Mouse (Mus musculus): Measurements from ENCODE around the gene Clpsl2. TPM values are rescaled to one million over a fixed set of nuclear protein-coding genes. Genes with fewer than 3 reads are reported as not detected.

Gene Clpsl2
- polyA plus RNA-seq, 1 experiment from 2014 or later: not detected

DNA sequence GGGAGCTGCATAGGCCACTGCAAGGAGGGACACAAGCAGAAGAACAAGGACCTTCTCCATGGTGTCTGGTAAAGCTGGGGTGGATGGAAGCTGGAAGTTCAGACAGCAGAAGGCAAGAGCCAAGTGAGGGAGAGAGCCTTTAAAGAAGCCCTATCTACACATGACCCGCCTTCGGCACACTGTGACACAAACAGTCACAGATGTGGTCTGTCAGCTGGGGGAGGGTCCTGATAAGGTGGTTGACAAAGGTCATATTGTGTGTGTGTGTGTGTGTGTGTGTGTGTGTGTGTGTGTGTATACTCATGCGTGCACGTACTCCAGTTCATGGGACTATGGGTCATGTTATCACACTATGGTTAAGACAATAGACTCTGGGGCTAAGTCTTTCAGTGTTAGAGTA lies 11.4 kb downstream of the Clpsl2 start, which contains the start of gene Clps:
TSS of gene Clps (minus strand) at position 169 of the 400 bp plus-strand sequence.
- ATAC-seq (ENCODE audit: insufficient number of reproducible peaks, insufficient read depth, low FRiP score, low read depth): no peak
- no peak within 1 kb of the TSS for H3K27ac ChIP-seq (replicated peaks in 1 of 2; ENCODE audit: control insufficient read depth in 1 of 2, insufficient read depth in 1 of 2, low read depth in 2 of 2, low read length in 2 of 2)

DNA sequence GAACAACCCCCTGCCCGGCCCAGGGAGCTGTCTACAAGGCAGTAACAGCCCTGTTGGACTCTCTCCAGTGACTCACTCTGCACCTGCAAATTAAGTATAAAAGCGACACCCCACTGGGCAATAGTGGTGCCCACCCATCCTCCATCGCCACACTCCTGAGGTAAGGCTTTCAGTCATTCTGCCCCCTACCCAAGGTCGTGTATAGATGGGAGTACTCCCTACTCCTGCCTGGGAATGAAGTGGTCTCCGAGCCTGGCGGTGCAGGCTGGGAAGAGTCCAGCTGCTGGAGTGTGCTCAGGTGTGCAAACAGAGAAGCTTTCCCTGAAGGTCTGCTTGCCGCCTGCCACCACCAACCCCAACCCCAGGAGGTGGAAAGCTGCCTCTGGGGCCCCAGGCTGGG lies 12.4 kb downstream of the Clpsl2 start:
- no peak overlapping the region for H3K4me2 ChIP-seq (ENCODE audit: low read length)
- no peak for ATAC-seq (ENCODE audit: insufficient number of reproducible peaks, insufficient read depth, low FRiP score, low read depth)

More for the DNA sequence above, 11.4 kb downstream of the Clpsl2 start, which contains the start of gene Clps:
- Histone ChIP-seq H3K9ac (ENCODE audit: low read length) (no peak within 1 kb of the TSS), H3K4me2 (ENCODE audit: low read length) (no peak within 1 kb of the TSS), H3K36me3 (ENCODE audit: control insufficient read depth, insufficient read depth, low read length) (no peaks in the 10 kb centered on the region), H3K4me3 (ENCODE audit: control insufficient read depth in 1 of 2, insufficient read depth in 1 of 2, low read depth in 1 of 2, low read length in 2 of 2) (no peak within 1 kb of the TSS), H3K27me3 (ENCODE audit: control insufficient read depth, insufficient read depth, low read length) (no peaks in the 10 kb centered on the region), H3K9me3 (ENCODE audit: control insufficient read depth, low read length) (no peaks in the 10 kb centered on the region), H3K4me1 (ENCODE audit: control insufficient read depth in 2 of 2, insufficient read depth in 2 of 2, low read length in 2 of 2) (peaks cover 0 to 2% of the 10 kb centered on the region in 2 experiments; a peak in 1 of 4 replicates)
- WGBS: 53% methylated on average over 4 of the region's 4 CpGs

DNA sequence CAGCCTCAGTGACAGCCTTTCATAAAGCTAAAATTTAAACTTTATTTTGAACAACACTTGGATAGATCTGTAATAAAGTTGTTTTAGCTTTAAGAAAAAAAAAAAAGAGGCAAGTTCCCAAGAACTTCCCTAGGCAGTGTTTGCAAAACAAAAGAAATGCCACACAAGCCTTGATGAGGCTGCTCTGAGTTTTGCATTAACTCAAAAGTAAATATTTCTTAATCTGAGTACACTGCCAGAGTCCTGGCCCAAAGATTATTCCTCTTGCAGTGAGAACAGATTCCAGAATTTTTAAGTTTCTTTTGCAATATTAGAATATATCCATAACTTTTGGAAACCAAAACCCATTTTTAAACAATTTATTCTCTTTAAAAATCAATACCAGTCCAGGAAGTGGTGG lies 16.0 kb downstream of the Clpsl2 start:
- no peaks in the 10 kb centered on the region for H3K36me3 ChIP-seq (ENCODE audit: control insufficient read depth, insufficient read depth, low read length)
- ATAC-seq (ENCODE audit: insufficient number of reproducible peaks, insufficient read depth, low FRiP score, low read depth): no peak
- H3K4me3 ChIP-seq (ENCODE audit: control insufficient read depth in 1 of 2, insufficient read depth in 1 of 2, low read depth in 1 of 2, low read length in 2 of 2): no peak overlapping the region
- no peaks in the 10 kb centered on the region for H3K9me3 ChIP-seq (ENCODE audit: control insufficient read depth, low read length)
- H3K4me1 ChIP-seq (ENCODE audit: control insufficient read depth in 2 of 2, insufficient read depth in 2 of 2, low read length in 2 of 2): peaks cover 0 to 2% of the 10 kb centered on the region in 2 experiments; a peak in 1 of 4 replicates
- no peak overlapping the region for H3K9ac ChIP-seq (ENCODE audit: low read length)
- H3K27me3 ChIP-seq (ENCODE audit: control insufficient read depth, insufficient read depth, low read length): no peaks in the 10 kb centered on the region
- no peak overlapping the region for H3K27ac ChIP-seq (replicated peaks in 1 of 2; ENCODE audit: control insufficient read depth in 1 of 2, insufficient read depth in 1 of 2, low read depth in 2 of 2, low read length in 2 of 2)
- H3K4me2 ChIP-seq (ENCODE audit: low read length): no peak overlapping the region

More for the DNA sequence above, 12.4 kb downstream of the Clpsl2 start:
- Histone ChIP-seq H3K9me3 (ENCODE audit: control insufficient read depth, low read length) (no peaks in the 10 kb centered on the region), H3K4me3 (ENCODE audit: control insufficient read depth in 1 of 2, insufficient read depth in 1 of 2, low read depth in 1 of 2, low read length in 2 of 2) (no peak overlapping the region), H3K27me3 (ENCODE audit: control insufficient read depth, insufficient read depth, low read length) (no peaks in the 10 kb centered on the region), H3K9ac (ENCODE audit: low read length) (no peak overlapping the region), H3K27ac (replicated peaks in 1 of 2; ENCODE audit: control insufficient read depth in 1 of 2, insufficient read depth in 1 of 2, low read depth in 2 of 2, low read length in 2 of 2) (no peak overlapping the region), H3K4me1 (ENCODE audit: control insufficient read depth in 2 of 2, insufficient read depth in 2 of 2, low read length in 2 of 2) (peaks cover 0 to 2% of the 10 kb centered on the region in 2 experiments; a peak in 1 of 4 replicates), H3K36me3 (ENCODE audit: control insufficient read depth, insufficient read depth, low read length) (no peaks in the 10 kb centered on the region)
- WGBS: 54% methylated on average over 7 of the region's 7 CpGs

DNA sequence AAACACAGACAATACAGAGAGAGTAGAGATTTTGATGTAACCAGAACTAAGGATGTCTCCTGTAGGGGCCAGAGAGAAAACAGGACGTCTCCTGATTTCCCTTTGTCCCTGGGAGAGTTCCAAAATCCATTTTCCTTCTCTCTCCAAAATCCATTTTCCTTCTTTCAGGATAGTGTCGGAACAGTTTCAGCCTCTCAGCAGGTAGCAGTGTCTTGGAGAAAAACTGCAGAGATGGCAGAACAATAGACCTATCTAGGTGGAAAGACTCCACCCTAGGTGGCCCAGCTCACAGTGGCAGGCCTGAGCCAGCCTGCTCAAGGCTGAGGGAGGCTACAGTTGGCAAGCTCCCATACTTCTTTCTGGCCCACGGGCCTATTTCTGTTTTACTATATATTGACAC lies 18.3 kb downstream of the Clpsl2 start:
- 41% methylated on average over 3 of the region's 3 CpGs for WGBS
- no peaks in the 10 kb centered on the region for H3K4me1 ChIP-seq (ENCODE audit: control insufficient read depth in 2 of 2, insufficient read depth in 2 of 2, low read length in 2 of 2)
- no peak overlapping the region for H3K4me3 ChIP-seq (ENCODE audit: control insufficient read depth in 1 of 2, insufficient read depth in 1 of 2, low read depth in 1 of 2, low read length in 2 of 2)
- H3K36me3 ChIP-seq (ENCODE audit: control insufficient read depth, insufficient read depth, low read length): no peaks in the 10 kb centered on the region
- H3K27ac ChIP-seq (replicated peaks in 1 of 2; ENCODE audit: control insufficient read depth in 1 of 2, insufficient read depth in 1 of 2, low read depth in 2 of 2, low read length in 2 of 2): no peak overlapping the region
- no peak for ATAC-seq (ENCODE audit: insufficient number of reproducible peaks, insufficient read depth, low FRiP score, low read depth)
- no peaks in the 10 kb centered on the region for H3K27me3 ChIP-seq (ENCODE audit: control insufficient read depth, insufficient read depth, low read length)
- H3K4me2 ChIP-seq (ENCODE audit: low read length): no peak overlapping the region
- no peak overlapping the region for H3K9ac ChIP-seq (ENCODE audit: low read length)
- no peaks in the 10 kb centered on the region for H3K9me3 ChIP-seq (ENCODE audit: control insufficient read depth, low read length)

DNA sequence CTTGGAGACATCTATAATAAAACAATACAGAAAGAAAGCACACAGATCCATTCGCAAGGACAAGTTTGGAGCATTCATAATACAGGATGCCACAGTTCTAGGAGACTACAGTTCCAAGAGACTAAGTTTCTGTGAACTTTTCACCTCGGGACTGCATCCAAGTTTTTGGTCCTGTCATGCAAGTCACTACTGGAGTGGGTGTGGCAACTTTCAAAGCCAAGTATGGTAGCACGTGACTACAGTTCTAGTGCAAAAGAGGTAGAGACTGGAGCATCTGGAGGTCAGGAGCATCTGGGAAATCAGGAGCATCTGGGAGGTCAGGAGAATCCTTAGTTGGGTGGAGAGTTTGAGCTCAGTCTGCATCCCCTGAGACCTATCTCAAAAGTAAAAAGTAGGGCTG lies 22.7 kb downstream of the Clpsl2 start:
- H3K27me3 ChIP-seq (ENCODE audit: control insufficient read depth, insufficient read depth, low read length): peaks cover 9% of the 10 kb centered on the region; the same call in 1 of the 2 replicates
- no peak overlapping the region for H3K27ac ChIP-seq (replicated peaks in 1 of 2; ENCODE audit: control insufficient read depth in 1 of 2, insufficient read depth in 1 of 2, low read depth in 2 of 2, low read length in 2 of 2)
- H3K36me3 ChIP-seq (ENCODE audit: control insufficient read depth, insufficient read depth, low read length): no peaks in the 10 kb centered on the region
- 66% methylated on average over 3 of the region's 3 CpGs for WGBS
- no peak overlapping the region for H3K4me3 ChIP-seq (ENCODE audit: control insufficient read depth in 1 of 2, insufficient read depth in 1 of 2, low read depth in 1 of 2, low read length in 2 of 2)
- ATAC-seq (ENCODE audit: insufficient number of reproducible peaks, insufficient read depth, low FRiP score, low read depth): no peak
- H3K4me2 ChIP-seq (ENCODE audit: low read length): no peak overlapping the region
- no peaks in the 10 kb centered on the region for H3K9me3 ChIP-seq (ENCODE audit: control insufficient read depth, low read length)
- no peak overlapping the region for H3K9ac ChIP-seq (ENCODE audit: low read length)
- peaks cover 3 to 7% of the 10 kb centered on the region in 2 experiments for H3K4me1 ChIP-seq (ENCODE audit: control insufficient read depth in 2 of 2, insufficient read depth in 2 of 2, low read length in 2 of 2)

DNA sequence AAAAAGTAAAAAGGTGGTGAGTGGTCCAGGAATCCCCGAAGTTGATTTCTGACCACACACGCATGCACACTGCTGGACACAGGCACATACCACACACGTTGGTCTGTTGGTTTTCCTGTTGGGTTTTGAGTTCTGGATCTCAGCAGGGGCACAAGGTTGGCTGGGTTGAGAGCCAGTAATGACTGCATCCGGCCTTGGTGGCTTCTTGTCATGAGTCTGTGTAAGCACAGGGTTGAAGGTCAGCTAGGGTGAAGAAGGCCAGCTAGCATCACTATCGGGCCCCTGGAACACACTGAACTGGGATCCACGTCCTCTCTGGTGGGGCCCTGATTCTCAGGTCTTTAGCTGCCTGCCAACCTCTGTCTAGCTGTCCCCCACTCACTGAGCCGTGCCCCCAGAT lies 23.3 kb downstream of the Clpsl2 start:
- Histone ChIP-seq H3K4me2 (ENCODE audit: low read length) (no peak overlapping the region), H3K4me3 (ENCODE audit: control insufficient read depth in 1 of 2, insufficient read depth in 1 of 2, low read depth in 1 of 2, low read length in 2 of 2) (no peak overlapping the region), H3K9me3 (ENCODE audit: control insufficient read depth, low read length) (no peaks in the 10 kb centered on the region), H3K27me3 (ENCODE audit: control insufficient read depth, insufficient read depth, low read length) (peaks cover 9% of the 10 kb centered on the region; the same call in 1 of the 2 replicates), H3K9ac (ENCODE audit: low read length) (no peak overlapping the region), H3K4me1 (ENCODE audit: control insufficient read depth in 2 of 2, insufficient read depth in 2 of 2, low read length in 2 of 2) (peaks cover 3 to 7% of the 10 kb centered on the region in 2 experiments), H3K27ac (replicated peaks in 1 of 2; ENCODE audit: control insufficient read depth in 1 of 2, insufficient read depth in 1 of 2, low read depth in 2 of 2, low read length in 2 of 2) (no peak overlapping the region), H3K36me3 (ENCODE audit: control insufficient read depth, insufficient read depth, low read length) (no peaks in the 10 kb centered on the region)
- ATAC-seq (ENCODE audit: insufficient number of reproducible peaks, insufficient read depth, low FRiP score, low read depth): no peak
- WGBS: 68% methylated on average over 7 of the region's 7 CpGs

DNA sequence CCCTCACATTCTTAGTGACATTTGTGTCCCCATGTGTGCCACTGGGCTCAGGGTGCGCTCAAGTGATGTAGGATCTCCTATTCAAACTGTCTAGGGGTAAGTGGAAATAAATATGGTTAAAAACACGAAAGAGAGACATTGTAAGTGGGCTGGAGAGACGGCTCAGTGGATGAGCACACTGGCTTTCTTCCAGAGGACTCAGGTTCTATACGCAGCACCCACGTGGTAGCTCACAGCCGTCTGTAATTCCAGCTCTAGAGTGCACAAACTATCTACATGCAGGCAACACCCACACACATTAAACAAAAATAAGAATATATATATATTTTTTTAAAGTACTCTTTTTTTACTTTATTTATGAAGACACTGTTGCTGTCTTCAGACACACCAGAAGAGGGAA lies 23.7 kb downstream of the Clpsl2 start:
- Histone ChIP-seq H3K27me3 (ENCODE audit: control insufficient read depth, insufficient read depth, low read length) (peaks cover 9% of the 10 kb centered on the region; the same call in 1 of the 2 replicates), H3K4me3 (ENCODE audit: control insufficient read depth in 1 of 2, insufficient read depth in 1 of 2, low read depth in 1 of 2, low read length in 2 of 2) (no peak overlapping the region), H3K9ac (ENCODE audit: low read length) (no peak overlapping the region), H3K36me3 (ENCODE audit: control insufficient read depth, insufficient read depth, low read length) (no peaks in the 10 kb centered on the region), H3K4me2 (ENCODE audit: low read length) (no peak overlapping the region), H3K4me1 (ENCODE audit: control insufficient read depth in 2 of 2, insufficient read depth in 2 of 2, low read length in 2 of 2) (peaks cover 3 to 7% of the 10 kb centered on the region in 2 experiments), H3K27ac (replicated peaks in 1 of 2; ENCODE audit: control insufficient read depth in 1 of 2, insufficient read depth in 1 of 2, low read depth in 2 of 2, low read length in 2 of 2) (no peak overlapping the region), H3K9me3 (ENCODE audit: control insufficient read depth, low read length) (no peaks in the 10 kb centered on the region)
- ATAC-seq (ENCODE audit: insufficient number of reproducible peaks, insufficient read depth, low FRiP score, low read depth): no peak
- WGBS: 80% methylated on average over 6 of the region's 6 CpGs
